Mouse (Mus musculus): ENCODE data around the gene Pou2f2. TPM values are rescaled to one million over a fixed set of nuclear protein-coding genes. Genes with fewer than 3 reads are reported as not detected.
A peak's percentile ranks its signal among the peaks of the same experiment; 100 is the strongest.

Gene Pou2f2
- polyA plus RNA-seq, 1 experiment from 2014 or later = 24.1 TPM

DNA sequence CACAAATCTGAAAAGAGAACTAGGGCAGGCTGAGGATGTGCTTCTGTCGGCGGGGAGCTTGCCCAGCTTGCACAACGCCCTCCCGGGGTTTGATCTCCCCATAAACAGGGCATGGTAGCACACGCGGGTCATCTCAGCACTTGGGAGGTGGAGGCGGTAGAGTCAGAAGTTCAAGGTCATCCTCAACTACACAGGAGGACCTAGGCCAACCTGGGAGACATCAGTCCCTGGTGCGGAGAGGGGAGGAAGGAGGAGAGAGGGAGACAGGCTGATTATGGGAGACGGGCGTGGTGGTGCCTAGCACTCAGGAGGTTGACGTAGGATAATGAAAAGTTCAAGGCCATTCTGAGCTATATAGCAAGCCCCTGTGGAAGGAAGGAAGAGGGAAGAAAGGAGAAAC is 11.3 kb upstream of the Pou2f2 start:
- no peaks in the 10 kb centered on the region for H3K36me3 ChIP-seq
- ATAC-seq (ENCODE audit: low FRiP score) = no peak
- H3K27me3 ChIP-seq (replicated peaks) = no peaks in the 10 kb centered on the region
- H3K27ac ChIP-seq (replicated peaks) = no peak overlapping the region
- H3K4me2 ChIP-seq = no peak overlapping the region
- H3K4me1 ChIP-seq = no peaks in the 10 kb centered on the region; the same call in 1 of the 2 replicates
- no peaks in the 10 kb centered on the region for H3K9me3 ChIP-seq (replicated peaks)
- no peak overlapping the region for H3K4me3 ChIP-seq (replicated peaks)
- no peak overlapping the region for H3K9ac ChIP-seq (replicated peaks)
- 92% methylated on average over 11 of the region's 11 CpGs for WGBS

GRCm38 (mm10) chr7:25187662-25188650 is 8.4 kb upstream of the Pou2f2 start:
- Histone ChIP-seq H3K4me1 (no peaks in the 10 kb centered on the region; the same call in 1 of the 2 replicates), H3K36me3 (no peaks in the 10 kb centered on the region), H3K9me3 (replicated peaks) (no peaks in the 10 kb centered on the region), H3K4me2 (peak overlapping the region; percentile 30), H3K27ac (replicated peaks) (no peak overlapping the region), H3K4me3 (replicated peaks) (no peak overlapping the region), H3K9ac (replicated peaks) (no peak overlapping the region), H3K27me3 (replicated peaks) (peaks cover 6% of the 10 kb centered on the region; the same call in 1 of the 2 replicates)
- ATAC-seq (ENCODE audit: low FRiP score) = peak; percentile 91
- whole genome bisulfite sequencing = 22% methylated on average over 21 of the region's 21 CpGs

DNA sequence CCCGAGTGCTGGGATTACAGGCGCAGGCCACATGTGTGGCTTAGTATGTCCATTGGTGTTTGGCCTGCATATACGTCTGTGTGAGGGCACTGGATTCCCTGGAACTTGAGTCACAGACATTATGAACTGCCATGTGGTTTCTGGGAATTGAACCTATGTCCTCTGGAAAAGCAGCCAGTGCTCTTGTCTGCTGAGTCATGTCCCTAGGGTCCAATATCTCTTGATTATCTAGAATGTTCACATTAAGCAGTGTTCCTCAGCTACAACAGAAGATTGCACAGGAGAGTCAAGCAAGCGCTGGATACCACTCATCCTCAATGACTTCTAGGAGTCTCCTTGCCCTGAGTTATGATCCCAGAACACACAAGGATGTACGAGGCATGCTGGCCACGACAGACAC is 4.6 kb upstream of the Pou2f2 start:
- Histone ChIP-seq H3K27me3 (replicated peaks) (peaks cover 16% of the 10 kb centered on the region; the same call in 1 of the 2 replicates), H3K4me1 (peaks cover 26% of the 10 kb centered on the region), H3K4me2 (no peak overlapping the region), H3K4me3 (replicated peaks) (no peak overlapping the region), H3K27ac (replicated peaks) (no peak overlapping the region), H3K9me3 (replicated peaks) (no peaks in the 10 kb centered on the region), H3K9ac (replicated peaks) (no peak overlapping the region), H3K36me3 (no peaks in the 10 kb centered on the region)
- ATAC-seq (ENCODE audit: low FRiP score) = no peak
- WGBS = 85% methylated on average over 6 of the region's 6 CpGs

GRCm38 (mm10) chr7:25181814-25182213 is 2.3 kb upstream of the Pou2f2 start:
- Histone ChIP-seq H3K36me3 (no peaks in the 10 kb centered on the region), H3K4me2 (peak overlapping the region; percentile 66), H3K4me3 (replicated peaks) (peak overlapping the region; percentile 30), H3K9ac (replicated peaks) (peak overlapping the region; percentile 34; the same call in 1 of the 2 replicates), H3K9me3 (replicated peaks) (no peaks in the 10 kb centered on the region), H3K27ac (replicated peaks) (no peak overlapping the region), H3K4me1 (peaks cover 38% of the 10 kb centered on the region), H3K27me3 (replicated peaks) (peaks cover 16% of the 10 kb centered on the region; the same call in 1 of the 2 replicates)
- no peak for ATAC-seq (ENCODE audit: low FRiP score)
- WGBS = 5% methylated on average over 21 of the region's 21 CpGs

DNA sequence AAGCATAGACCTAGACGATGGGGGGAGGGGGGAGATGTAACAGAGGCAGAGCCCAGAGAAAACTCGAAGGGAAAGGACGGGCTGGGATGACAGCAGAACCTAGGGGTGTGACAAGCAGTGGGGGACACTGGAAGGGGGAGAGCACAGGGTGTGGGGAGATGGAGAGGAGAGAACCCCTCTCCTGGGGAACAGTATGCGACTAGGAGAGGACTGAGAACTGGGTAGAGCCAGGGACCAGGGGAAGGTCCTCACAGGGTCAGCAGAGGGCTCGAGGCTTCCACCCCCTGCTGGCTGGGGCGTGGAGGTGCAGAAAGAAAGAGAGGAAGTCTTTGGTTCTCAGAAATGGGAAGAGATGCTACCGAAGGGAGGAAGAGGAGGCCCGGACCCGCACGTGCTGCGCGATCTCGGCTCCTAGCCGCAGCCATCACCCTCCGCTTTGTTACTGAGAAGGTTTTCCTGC is 1.8 kb upstream of the Pou2f2 start:
- H3K4me1 ChIP-seq = peaks cover 42% of the 10 kb centered on the region
- no peak overlapping the region for H3K27ac ChIP-seq (replicated peaks)
- ATAC-seq (ENCODE audit: low FRiP score) = no peak
- peak overlapping the region; percentile 30 for H3K4me3 ChIP-seq (replicated peaks)
- H3K36me3 ChIP-seq = no peaks in the 10 kb centered on the region
- H3K9me3 ChIP-seq (replicated peaks) = no peaks in the 10 kb centered on the region
- H3K27me3 ChIP-seq (replicated peaks) = peaks cover 16% of the 10 kb centered on the region; the same call in 1 of the 2 replicates
- peak overlapping the region; percentile 34; the same call in 1 of the 2 replicates for H3K9ac ChIP-seq (replicated peaks)
- 2% methylated on average over 15 of the region's 15 CpGs for WGBS
- H3K4me2 ChIP-seq = peak overlapping the region; percentile 66

DNA sequence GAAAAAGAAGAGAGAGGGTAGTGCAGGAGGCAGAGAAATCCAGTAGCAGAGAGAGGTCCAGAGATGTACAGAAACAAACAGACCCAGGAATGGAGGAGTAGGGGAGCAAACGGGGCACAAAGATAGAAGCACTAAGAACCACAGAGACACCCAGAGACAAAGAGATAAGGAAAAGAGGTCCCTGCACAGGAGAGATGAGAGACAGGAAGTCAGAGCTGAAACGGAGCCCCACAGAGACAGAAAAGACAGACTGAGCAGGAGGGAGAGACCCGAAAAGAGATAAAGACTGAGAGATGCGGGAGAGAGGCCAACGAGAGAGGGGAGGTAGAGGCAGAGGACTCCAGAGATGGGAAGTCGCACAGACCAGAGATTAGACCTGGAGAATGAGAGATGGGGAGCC is 986 bp upstream of the Pou2f2 start:
- peak overlapping the region; percentile 81; the same call in 1 of the 2 replicates for H3K9ac ChIP-seq (replicated peaks)
- H3K27me3 ChIP-seq (replicated peaks) = peaks cover 16% of the 10 kb centered on the region; the same call in 1 of the 2 replicates
- 4% methylated on average over 6 of the region's 6 CpGs for WGBS
- peak overlapping the region; percentile 66 for H3K4me2 ChIP-seq
- H3K4me1 ChIP-seq = peaks cover 51% of the 10 kb centered on the region
- H3K9me3 ChIP-seq (replicated peaks) = no peaks in the 10 kb centered on the region
- H3K4me3 ChIP-seq (replicated peaks) = peak overlapping the region; percentile 62
- H3K36me3 ChIP-seq = no peaks in the 10 kb centered on the region
- H3K27ac ChIP-seq (replicated peaks) = peak overlapping the region; percentile 99
- ATAC-seq (ENCODE audit: low FRiP score) = no peak

DNA sequence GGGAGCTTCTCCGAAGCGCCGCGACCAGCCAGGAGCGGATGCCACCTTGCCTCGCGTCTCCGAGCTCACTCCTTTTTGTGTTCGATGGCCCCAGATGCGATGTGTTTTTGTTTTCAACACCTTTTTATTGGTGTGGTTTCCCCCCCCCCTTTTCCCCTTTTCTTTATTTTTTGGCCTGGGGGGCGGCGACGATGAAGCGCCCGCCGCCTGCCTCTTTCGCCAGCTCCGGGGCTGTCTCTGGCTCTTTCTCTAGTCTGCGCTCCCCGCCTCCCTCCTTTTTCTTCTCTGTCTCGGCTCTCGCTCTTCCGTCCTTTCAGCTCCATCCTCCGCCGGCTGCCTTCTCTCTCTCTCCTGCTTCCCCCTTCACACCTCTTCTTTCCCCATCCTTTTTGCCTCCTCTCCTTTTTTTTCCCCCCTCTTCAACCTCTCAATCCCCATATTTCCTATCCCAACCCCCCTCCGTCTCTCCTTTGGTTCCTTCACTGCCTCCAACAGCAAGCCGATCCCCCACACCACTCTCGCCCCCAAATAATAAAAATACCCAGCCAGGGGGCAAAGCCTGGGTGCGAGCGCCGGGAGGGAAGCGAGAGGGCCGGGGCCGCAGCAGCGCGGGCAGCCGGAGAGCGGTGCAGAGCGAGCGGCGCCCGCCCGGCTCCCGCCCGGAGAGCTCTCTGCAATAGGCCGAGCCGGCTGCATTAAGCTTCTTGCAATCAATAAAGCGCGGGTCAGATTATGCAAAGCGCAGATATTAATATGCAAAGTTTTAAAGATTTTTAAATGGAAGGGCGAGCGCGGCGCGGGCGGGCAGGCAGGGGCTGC is 530 bp downstream of the Pou2f2 start:
- Histone ChIP-seq H3K27me3 (replicated peaks) (peaks cover 16% of the 10 kb centered on the region; the same call in 1 of the 2 replicates), H3K4me1 (peaks cover 65% of the 10 kb centered on the region), H3K4me3 (replicated peaks) (peak overlapping the region; percentile 62), H3K36me3 (no peaks in the 10 kb centered on the region), H3K9ac (replicated peaks) (peak overlapping the region; percentile 81), H3K27ac (replicated peaks) (peak overlapping the region; percentile 99), H3K9me3 (replicated peaks) (no peaks in the 10 kb centered on the region), H3K4me2 (peak overlapping the region; percentile 66)
- under 1% methylated on average over 50 of the region's 56 CpGs for WGBS
- ATAC-seq (ENCODE audit: low FRiP score) = peak; percentile 66

GRCm38 (mm10) chr7:25178317-25178716 is 1.2 kb downstream of the Pou2f2 start:
- Histone ChIP-seq H3K4me3 (replicated peaks) (peak overlapping the region; percentile 62), H3K4me2 (peak overlapping the region; percentile 66), H3K9me3 (replicated peaks) (no peaks in the 10 kb centered on the region), H3K9ac (replicated peaks) (peak overlapping the region; percentile 81), H3K4me1 (peaks cover 65% of the 10 kb centered on the region), H3K27me3 (replicated peaks) (peaks cover 12% of the 10 kb centered on the region; the same call in 1 of the 2 replicates), H3K36me3 (no peaks in the 10 kb centered on the region), H3K27ac (replicated peaks) (peak overlapping the region; percentile 99)
- 1% methylated on average over 15 of the region's 17 CpGs for whole genome bisulfite sequencing
- no peak for ATAC-seq (ENCODE audit: low FRiP score)

DNA sequence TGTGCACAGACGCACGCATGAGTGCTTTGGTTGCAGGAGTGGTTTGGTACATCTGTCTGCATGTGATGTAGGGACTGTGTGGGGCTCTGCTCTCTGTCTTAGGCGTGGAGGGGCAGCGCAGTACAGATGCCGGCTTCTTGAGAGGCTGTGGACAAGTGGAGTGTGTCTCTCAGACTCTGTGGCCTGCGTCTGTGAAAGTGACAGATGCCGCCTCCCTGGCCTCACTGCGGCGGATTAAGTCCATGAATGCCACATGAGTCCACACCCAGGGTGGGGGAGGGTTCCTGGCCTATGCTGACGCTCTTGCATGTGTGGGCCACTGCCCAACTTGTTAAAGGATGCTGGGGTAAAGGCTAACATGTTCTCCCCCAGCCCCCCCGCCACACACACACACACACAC is 5.2 kb downstream of the Pou2f2 start:
- Histone ChIP-seq H3K4me2 (peak overlapping the region; percentile 24), H3K4me3 (replicated peaks) (no peak overlapping the region), H3K27me3 (replicated peaks) (no peaks in the 10 kb centered on the region), H3K27ac (replicated peaks) (peak overlapping the region; percentile 39), H3K36me3 (no peaks in the 10 kb centered on the region), H3K9me3 (replicated peaks) (no peaks in the 10 kb centered on the region), H3K9ac (replicated peaks) (no peak overlapping the region), H3K4me1 (peaks cover 49% of the 10 kb centered on the region)
- no peak for ATAC-seq (ENCODE audit: low FRiP score)
- WGBS = 34% methylated on average over 11 of the region's 11 CpGs

DNA sequence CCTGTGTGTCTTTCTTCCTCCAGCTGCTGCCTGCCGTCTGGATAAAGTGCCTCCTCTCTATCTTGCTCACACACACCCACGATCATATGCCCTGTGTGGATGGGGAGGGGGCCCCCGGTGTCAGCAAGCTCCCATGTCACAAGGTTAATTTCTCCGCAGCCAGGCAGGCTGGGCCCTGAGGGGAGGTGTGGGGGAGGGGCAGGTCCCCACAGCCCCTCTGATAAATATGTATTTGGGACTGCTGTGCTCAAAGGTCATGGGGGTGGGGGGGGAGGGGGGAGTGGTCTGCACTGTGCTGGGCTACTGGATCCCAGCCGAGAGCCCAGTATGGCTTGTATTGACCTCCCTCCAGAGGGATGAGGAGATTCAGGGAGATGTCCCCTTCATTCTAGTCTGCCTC is 6.9 kb downstream of the Pou2f2 start:
- Histone ChIP-seq H3K4me3 (replicated peaks) (no peak overlapping the region), H3K27ac (replicated peaks) (peak overlapping the region; percentile 39), H3K9ac (replicated peaks) (no peak overlapping the region), H3K4me2 (0 out of 2 replicates have a peak overlapping the region, but pooled peaks have one; percentile 11), H3K36me3 (no peaks in the 10 kb centered on the region), H3K9me3 (replicated peaks) (no peaks in the 10 kb centered on the region), H3K4me1 (peaks cover 47% of the 10 kb centered on the region), H3K27me3 (replicated peaks) (no peaks in the 10 kb centered on the region)
- ATAC-seq (ENCODE audit: low FRiP score) = no peak
- 22% methylated on average over 5 of the region's 5 CpGs for WGBS

GRCm38 (mm10) chr7:25170583-25170982 is 8.9 kb downstream of the Pou2f2 start:
- no peaks in the 10 kb centered on the region for H3K36me3 ChIP-seq
- no peaks in the 10 kb centered on the region for H3K27me3 ChIP-seq (replicated peaks)
- no peaks in the 10 kb centered on the region for H3K9me3 ChIP-seq (replicated peaks)
- H3K4me1 ChIP-seq = peaks cover 26% of the 10 kb centered on the region
- no peak overlapping the region for H3K4me3 ChIP-seq (replicated peaks)
- H3K4me2 ChIP-seq = no peak overlapping the region
- 42% methylated on average over 3 of the region's 3 CpGs for WGBS
- ATAC-seq (ENCODE audit: low FRiP score) = no peak
- no peak overlapping the region for H3K9ac ChIP-seq (replicated peaks)
- no peak overlapping the region for H3K27ac ChIP-seq (replicated peaks)

Data from neural tube, embryonic 15.5 days (tissue).